Mouse (Mus musculus): ENCODE measurements at regions not wholly inside any gene's neighbourhood (a gene's known extent, or its start where the extent isn't known, plus 50 kb on each side); places are given as distances from the start of the nearest gene placed in this dataset.

DNA sequence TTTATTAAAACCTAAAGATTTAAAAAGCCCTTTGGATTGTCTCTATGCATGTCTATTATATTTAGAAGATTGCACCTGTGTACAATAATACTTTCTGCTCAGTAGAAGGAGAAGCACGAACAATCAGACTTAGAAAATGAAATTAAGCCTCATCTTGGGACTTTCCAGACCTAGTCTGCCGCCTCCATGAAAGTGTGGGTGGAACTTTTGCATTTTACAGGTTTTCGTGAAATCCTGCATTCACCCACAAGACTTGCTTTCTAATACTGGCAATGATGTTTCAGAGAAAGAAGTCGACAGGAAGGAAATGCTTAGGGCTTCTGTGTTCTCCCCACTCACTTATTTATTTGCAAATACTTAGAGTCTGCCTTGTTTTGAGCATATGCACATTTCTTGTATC is 58.3 kb upstream of the Zfp770 start:
- TF ChIP-seq CTCF (IDR thresholded peaks at IDR 0.05; ENCODE audit: low read depth, low read length), result no peak
- no peak for TF ChIP-seq POLR2A (IDR thresholded peaks at IDR 0.05; ENCODE audit: borderline replicate concordance, low read depth, low read length)
